Mouse (Mus musculus) kidney, adult 2 months (tissue): ENCODE data around the gene Myom1.

Experiments used
- CTCF ChIP-seq: fragments of 200-500 bp; conservative IDR thresholded peaks from 2 replicates; pipeline ENCODE4 v1.5.1; 2011; ENCODE audit warnings: low read depth, mild to moderate bottlenecking, control low read depth, low read length, moderate library complexity, mixed read lengths; ENCODE audit not compliant: insufficient read depth, insufficient read length
- POLR2A ChIP-seq: fragments of 200-500 bp; IDR thresholded peaks from one replicate; pipeline ENCODE4 v1.6.1; 2011; ENCODE audit warnings: low read depth, low read length, control low read depth

GRCm38 (mm10) chr17:71003721-71004120 lies 1.3 kb downstream of the Myom1 start:
- TF ChIP-seq POLR2A, result no peak
- TF ChIP-seq CTCF, result no peak
